Mouse (Mus musculus) gastrocnemius, postnatal 4 days (tissue): ENCODE measurements around the gene Nme8. TPM values are rescaled to one million over a fixed set of nuclear protein-coding genes. Genes with fewer than 3 reads are reported as not detected.

Experiments
- DNase-seq, 2 experiments: peaks; one replicate each; pipeline ENCODE4 v3.0.0; 2021 to 2022; ENCODE audit warnings: low spot score in 2 of 2, mixed read lengths in 2 of 2
- long read RNA-seq, 2 experiments: library from polyadenylated mRNA; stranded (forward); transcript quantifications; one replicate each; pipeline ENCODE4 v2.0.0; 2021
- total RNA-seq, 2 experiments: library from RNA; stranded (reverse); gene quantifications; 2 replicates each; pipeline ENCODE4 v1.2.3; 2021

Nme8 gene
- total RNA-seq: not detected
- long read RNA-seq, experiment 1: 0 reads
- long read RNA-seq, experiment 2: 0 reads

- no peak for DNase-seq
Measured at GRCm38 (mm10) chr13:19697790-19698189, at the start of gene Nme8. Gene Nme8 (minus strand): TSS chr13:19697794.

- DNase-seq: no peak
Measured at GRCm38 (mm10) chr13:19745741-19746140, 48.1 kb upstream of the Nme8 start.

GRCm38 (mm10) chr13:19744536-19744935 is 46.9 kb upstream of the Nme8 start:
- DNase-seq: no peak

- no peak for DNase-seq
Measured at GRCm38 (mm10) chr13:19734597-19734996, 37.0 kb upstream of the Nme8 start.

- no peak for DNase-seq
Measured at GRCm38 (mm10) chr13:19730826-19731225, 33.2 kb upstream of the Nme8 start.

- DNase-seq: peak in 1 of 2 experiments; percentile 18
Measured at GRCm38 (mm10) chr13:19718954-19719353, 21.4 kb upstream of the Nme8 start.

GRCm38 (mm10) chr13:19717201-19717600 is 19.6 kb upstream of the Nme8 start:
- DNase-seq: no peak

- DNase-seq: no peak
Measured at GRCm38 (mm10) chr13:19703806-19704205, 6.2 kb upstream of the Nme8 start.

GRCm38 (mm10) chr13:19701443-19702078 is 4.0 kb upstream of the Nme8 start:
- DNase-seq: no peak

GRCm38 (mm10) chr13:19700733-19701442 is 3.3 kb upstream of the Nme8 start:
- DNase-seq: no peak

GRCm38 (mm10) chr13:19698524-19699173 is 1.1 kb upstream of the Nme8 start:
- no peak for DNase-seq

- no peak for DNase-seq
Measured at GRCm38 (mm10) chr13:19690417-19690816, 7.2 kb downstream of the Nme8 start.

GRCm38 (mm10) chr13:19689971-19690370 is 7.6 kb downstream of the Nme8 start:
- DNase-seq: no peak

GRCm38 (mm10) chr13:19684007-19684406 is 13.6 kb downstream of the Nme8 start:
- DNase-seq: peak in 1 of 2 experiments; percentile 43

GRCm38 (mm10) chr13:19682879-19683640 is 14.5 kb downstream of the Nme8 start:
- DNase-seq: no peak

GRCm38 (mm10) chr13:19674601-19675000 is 23.0 kb downstream of the Nme8 start:
- DNase-seq: no peak

- no peak for DNase-seq
Measured at GRCm38 (mm10) chr13:19674025-19674424, 23.6 kb downstream of the Nme8 start.

- DNase-seq: no peak
Measured at GRCm38 (mm10) chr13:19668355-19669140, 29.0 kb downstream of the Nme8 start.

- DNase-seq: no peak
Measured at GRCm38 (mm10) chr13:19652405-19652804, 45.2 kb downstream of the Nme8 start.

- DNase-seq: no peak
Measured at GRCm38 (mm10) chr13:19649824-19650223, 47.8 kb downstream of the Nme8 start.

- no peak for DNase-seq
Measured at GRCm38 (mm10) chr13:19644225-19644624, 53.4 kb downstream of the Nme8 start.
